Mouse (Mus musculus): ENCODE data around the gene Rere. TPM values are rescaled to one million over a fixed set of nuclear protein-coding genes. Genes with fewer than 3 reads are reported as not detected.
A peak's percentile ranks its signal among the peaks of the same experiment; 100 is the strongest.

Gene Rere
- polyA plus RNA-seq, 2 experiments, result 4.8 to 5.1 TPM

DNA sequence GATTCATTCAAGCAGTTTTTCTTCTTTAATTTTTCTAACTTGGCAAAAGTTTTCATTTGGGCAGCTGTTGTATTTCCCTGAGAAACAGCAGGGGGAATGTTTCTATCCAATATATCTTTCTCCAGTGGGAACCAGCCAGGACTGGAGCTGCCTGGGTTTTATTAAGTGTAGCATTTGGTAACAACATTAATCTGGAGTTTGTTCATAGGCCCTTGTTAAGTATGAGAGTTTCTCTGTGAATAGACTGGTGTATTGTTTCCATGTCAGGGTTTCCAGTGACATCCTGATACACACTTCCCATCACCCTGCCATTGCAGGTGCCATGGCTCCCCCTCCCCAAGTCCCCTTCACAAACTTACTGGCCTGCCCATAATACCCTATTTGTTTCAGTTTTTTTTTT is 114.9 kb downstream of the Rere start:
- Histone ChIP-seq H3K4me2 (ENCODE audit: low read depth) (no peak overlapping the region), H3K36me3 (replicated peaks; ENCODE audit: control insufficient read depth, insufficient read depth, low read depth) (no peaks in the 10 kb centered on the region), H3K27me3 (ENCODE audit: control insufficient read depth, insufficient read depth, low read length) (no peaks in the 10 kb centered on the region), H3K4me3 (ENCODE audit: insufficient read depth in 1 of 2, low read depth in 2 of 2, low read length in 2 of 2) (no peak overlapping the region), H3K9ac (replicated peaks) (no peak overlapping the region), H3K4me1 (replicated peaks; ENCODE audit: control insufficient read depth in 2 of 2, insufficient read depth in 2 of 2, low read length in 1 of 2) (peaks cover 5 to 28% of the 10 kb centered on the region in 2 experiments), H3K27ac (no peak overlapping the region), H3K9me3 (ENCODE audit: control insufficient read depth, low read length) (no peaks in the 10 kb centered on the region)
- DNase-seq (ENCODE audit: low read depth in 3 of 3, low spot score in 3 of 3), result no peak
- ATAC-seq (ENCODE audit: insufficient read depth), result no peak
- TF ChIP-seq CTCF (IDR thresholded peaks at IDR 0.05; ENCODE audit: low read depth), result no peak
- no peak for TF ChIP-seq EP300 (IDR thresholded peaks at IDR 0.05; ENCODE audit: low read depth)

DNA sequence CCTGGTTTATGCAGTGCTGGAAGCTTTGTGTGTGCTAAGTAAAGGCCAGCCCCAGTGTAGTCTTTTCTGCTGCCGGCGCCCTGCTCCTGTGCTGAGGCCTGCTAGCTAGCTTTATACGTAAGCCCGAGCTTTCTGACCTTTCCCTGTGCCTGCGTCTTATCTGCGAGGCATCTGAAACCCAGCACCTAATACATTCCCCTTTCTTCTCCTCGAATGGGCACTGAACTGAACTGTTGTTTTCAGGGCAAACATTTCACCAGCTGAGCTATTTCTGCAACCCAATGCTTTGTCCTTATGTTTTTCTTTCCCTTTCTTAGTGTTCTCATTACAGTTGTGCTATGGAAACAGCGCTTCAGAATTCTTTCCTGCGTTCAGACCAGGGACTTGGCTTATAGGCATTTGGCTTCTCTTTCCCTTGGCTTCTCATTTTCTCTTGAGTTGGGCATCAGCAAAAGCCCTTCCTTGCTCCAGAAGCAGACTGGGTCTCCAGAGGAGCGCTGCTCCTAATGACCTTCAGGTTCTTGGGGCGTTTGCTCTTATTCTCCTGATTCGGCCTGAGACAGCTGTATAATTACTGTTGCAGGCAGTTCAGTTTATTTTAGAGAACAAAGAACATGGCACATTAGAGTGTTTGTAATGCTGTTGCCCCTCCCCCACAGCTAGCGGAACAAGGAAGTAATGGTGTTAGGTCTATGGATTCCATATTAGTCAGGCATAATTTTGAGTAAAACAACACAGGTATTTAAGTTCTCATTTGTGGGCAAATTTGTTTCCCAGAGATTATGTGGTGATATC is 115.6 kb downstream of the Rere start:
- Histone ChIP-seq H3K9me3 (ENCODE audit: control insufficient read depth, low read length) (no peaks in the 10 kb centered on the region), H3K27ac (no peak overlapping the region), H3K4me1 (replicated peaks; ENCODE audit: control insufficient read depth in 2 of 2, insufficient read depth in 2 of 2, low read length in 1 of 2) (peaks cover 8 to 28% of the 10 kb centered on the region in 2 experiments), H3K4me3 (ENCODE audit: insufficient read depth in 1 of 2, low read depth in 2 of 2, low read length in 2 of 2) (no peak overlapping the region), H3K9ac (replicated peaks) (no peak overlapping the region), H3K27me3 (ENCODE audit: control insufficient read depth, insufficient read depth, low read length) (no peaks in the 10 kb centered on the region), H3K36me3 (replicated peaks; ENCODE audit: control insufficient read depth, insufficient read depth, low read depth) (no peaks in the 10 kb centered on the region), H3K4me2 (ENCODE audit: low read depth) (no peak overlapping the region)
- ATAC-seq (ENCODE audit: insufficient read depth) (no peak), DNase-seq (ENCODE audit: low read depth in 3 of 3, low spot score in 3 of 3) (no peak)
- WGBS (ENCODE audit: insufficient replicate concordance), result 42% methylated on average over 13 of the region's 13 CpGs
- no peak for TF ChIP-seq CTCF (IDR thresholded peaks at IDR 0.05; ENCODE audit: low read depth)
- TF ChIP-seq EP300 (IDR thresholded peaks at IDR 0.05; ENCODE audit: low read depth), result no peak

DNA sequence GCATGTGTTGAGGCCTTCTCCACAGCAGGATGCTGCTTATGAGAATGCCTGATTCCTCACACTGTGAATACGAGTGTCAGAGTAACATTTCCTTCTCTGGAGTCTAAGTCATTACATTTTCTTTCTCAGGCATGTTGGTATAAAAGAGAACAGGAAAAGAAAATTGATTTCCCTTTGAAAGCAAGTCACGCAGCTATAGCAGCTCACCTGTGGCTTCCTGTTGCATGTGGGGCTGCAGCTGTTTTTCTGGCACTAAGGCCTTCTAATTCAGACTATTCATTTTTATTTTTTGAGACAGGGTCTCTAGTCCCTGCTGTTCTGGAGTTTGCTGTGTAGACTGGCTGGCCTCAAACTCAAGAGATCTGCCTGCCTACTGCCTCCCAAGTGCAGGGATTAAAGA is 117.6 kb downstream of the Rere start:
- DNase-seq (ENCODE audit: low read depth in 3 of 3, low spot score in 3 of 3) (no peak), ATAC-seq (ENCODE audit: insufficient read depth) (no peak)
- no peak overlapping the region for H3K9ac ChIP-seq (replicated peaks)
- WGBS (ENCODE audit: insufficient replicate concordance), result 52% methylated on average over 2 of the region's 2 CpGs
- H3K27me3 ChIP-seq (ENCODE audit: control insufficient read depth, insufficient read depth, low read length), result no peaks in the 10 kb centered on the region
- no peak overlapping the region for H3K4me3 ChIP-seq (ENCODE audit: insufficient read depth in 1 of 2, low read depth in 2 of 2, low read length in 2 of 2)
- H3K9me3 ChIP-seq (ENCODE audit: control insufficient read depth, low read length), result no peaks in the 10 kb centered on the region
- no peak overlapping the region for H3K4me2 ChIP-seq (ENCODE audit: low read depth)
- TF ChIP-seq CTCF (IDR thresholded peaks at IDR 0.05; ENCODE audit: low read depth) (no peak), EP300 (IDR thresholded peaks at IDR 0.05; ENCODE audit: low read depth) (no peak)
- no peaks in the 10 kb centered on the region for H3K36me3 ChIP-seq (replicated peaks; ENCODE audit: control insufficient read depth, insufficient read depth, low read depth)
- H3K4me1 ChIP-seq (replicated peaks; ENCODE audit: control insufficient read depth in 2 of 2, insufficient read depth in 2 of 2, low read length in 1 of 2), result peaks cover 12 to 42% of the 10 kb centered on the region in 2 experiments
- H3K27ac ChIP-seq, result no peak overlapping the region

DNA sequence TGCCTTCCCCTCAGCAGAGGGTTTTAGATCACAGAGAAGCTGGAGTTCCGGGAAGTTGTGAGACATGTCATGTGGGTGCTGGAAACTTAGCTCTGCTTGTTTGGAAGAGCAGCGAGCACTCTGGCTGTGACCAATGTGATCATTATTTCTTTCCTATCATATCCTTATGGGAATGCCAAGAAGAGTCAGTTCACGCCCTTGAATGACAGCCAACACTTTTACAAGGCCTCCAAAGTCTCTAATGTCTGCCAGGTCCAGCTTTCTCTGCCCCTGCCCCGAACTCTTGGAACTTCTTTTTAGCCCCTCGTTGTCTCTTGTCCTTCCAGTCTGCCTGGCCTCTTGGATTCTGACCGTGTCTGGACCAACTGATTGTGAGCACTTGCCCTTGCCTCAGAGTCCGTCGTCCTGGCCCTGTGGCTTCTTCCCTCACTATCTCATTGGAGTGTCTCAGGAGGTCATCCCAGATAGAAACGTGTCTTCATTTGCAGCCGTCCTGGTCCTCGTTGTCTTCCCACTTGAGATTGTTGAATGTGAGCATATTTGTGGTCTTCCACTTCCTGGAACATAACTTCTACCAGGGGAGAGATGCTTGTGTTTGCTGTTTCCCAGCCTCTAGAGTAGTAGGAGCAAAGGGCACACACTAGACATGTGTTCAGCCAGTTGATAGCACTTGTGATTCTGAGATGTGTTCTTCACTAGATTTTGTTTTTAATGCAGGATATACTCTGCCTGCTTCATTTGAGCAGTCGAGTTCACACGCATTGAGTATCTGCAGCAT is 120.6 kb downstream of the Rere start:
- H3K4me1 ChIP-seq (replicated peaks; ENCODE audit: control insufficient read depth in 2 of 2, insufficient read depth in 2 of 2, low read length in 1 of 2), result peaks cover 20 to 51% of the 10 kb centered on the region in 2 experiments

DNA sequence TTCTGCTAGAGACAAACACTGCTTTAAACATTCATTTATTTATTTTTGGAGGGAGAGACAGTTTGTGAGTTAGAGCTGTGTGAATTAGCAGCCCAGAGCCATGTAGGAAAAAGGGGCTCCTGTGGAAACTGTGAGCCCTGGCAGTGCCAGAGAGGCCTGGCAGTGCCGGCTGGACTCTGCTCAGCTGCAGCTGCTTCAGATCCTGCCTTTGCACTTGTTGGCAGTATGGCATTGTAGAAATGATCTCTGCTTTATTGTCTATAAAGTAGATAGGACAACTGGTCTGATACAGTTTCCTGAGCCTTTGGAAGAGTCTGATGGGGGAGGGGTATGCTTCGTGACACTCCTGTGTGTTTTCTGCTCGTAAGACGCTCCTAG is 121.2 kb downstream of the Rere start:
- Histone ChIP-seq H3K4me3 (ENCODE audit: insufficient read depth in 1 of 2, low read depth in 2 of 2, low read length in 2 of 2) (no peak overlapping the region), H3K4me2 (ENCODE audit: low read depth) (no peak overlapping the region), H3K27ac (no peak overlapping the region), H3K9me3 (ENCODE audit: control insufficient read depth, low read length) (no peaks in the 10 kb centered on the region), H3K9ac (replicated peaks) (no peak overlapping the region; the same call in 1 of the 2 replicates), H3K27me3 (ENCODE audit: control insufficient read depth, insufficient read depth, low read length) (no peaks in the 10 kb centered on the region), H3K36me3 (replicated peaks; ENCODE audit: control insufficient read depth, insufficient read depth, low read depth) (0 out of 2 replicates have a peak, but pooled peaks cover 4% of the 10 kb centered on the region), H3K4me1 (replicated peaks; ENCODE audit: control insufficient read depth in 2 of 2, insufficient read depth in 2 of 2, low read length in 1 of 2) (peaks cover 20 to 46% of the 10 kb centered on the region in 2 experiments)
- no peak for TF ChIP-seq EP300 (IDR thresholded peaks at IDR 0.05; ENCODE audit: low read depth)
- TF ChIP-seq CTCF (IDR thresholded peaks at IDR 0.05; ENCODE audit: low read depth), result no peak
- whole genome bisulfite sequencing (ENCODE audit: insufficient replicate concordance), result 29% methylated on average over 4 of the region's 4 CpGs
- DNase-seq (ENCODE audit: low read depth in 3 of 3, low spot score in 3 of 3), result no peak
- no peak for ATAC-seq (ENCODE audit: insufficient read depth)

More for the DNA sequence above, 120.6 kb downstream of the Rere start:
- Histone ChIP-seq H3K9me3 (ENCODE audit: control insufficient read depth, low read length) (no peaks in the 10 kb centered on the region), H3K27ac (no peak overlapping the region; the same call in 1 of the 2 replicates), H3K4me3 (ENCODE audit: insufficient read depth in 1 of 2, low read depth in 2 of 2, low read length in 2 of 2) (no peak overlapping the region), H3K4me2 (ENCODE audit: low read depth) (peak overlapping the region; percentile 16; the same call in 1 of the 2 replicates), H3K36me3 (replicated peaks; ENCODE audit: control insufficient read depth, insufficient read depth, low read depth) (0 out of 2 replicates have a peak, but pooled peaks cover 4% of the 10 kb centered on the region), H3K9ac (replicated peaks) (no peak overlapping the region), H3K27me3 (ENCODE audit: control insufficient read depth, insufficient read depth, low read length) (no peaks in the 10 kb centered on the region)
- 26% methylated on average over 13 of the region's 13 CpGs for WGBS (ENCODE audit: insufficient replicate concordance)
- ATAC-seq (ENCODE audit: insufficient read depth), result no peak
- DNase-seq (ENCODE audit: low read depth in 3 of 3, low spot score in 3 of 3), result no peak
- TF ChIP-seq EP300 (IDR thresholded peaks at IDR 0.05; ENCODE audit: low read depth) (no peak), CTCF (IDR thresholded peaks at IDR 0.05; ENCODE audit: low read depth) (no peak)

Data from liver, embryonic 14.5 days (tissue).